Mouse (Mus musculus): ENCODE data around the gene Olfr206. TPM values are rescaled to one million over a fixed set of nuclear protein-coding genes. Genes with fewer than 3 reads are reported as not detected.
"Not testable (repeated sequence)": the region's sequence is repeated elsewhere in the genome, so short reads cannot be mapped to it uniquely, and the experiment has no call there.

Olfr206 gene
- not detected in 2 replicates for polyA plus RNA-seq (2016; fragmentation: Nextera tagmentation; extraction: Ambion mirVana)

- no peak within 1 kb of the TSS for H3K27ac ChIP-seq
- 76% methylated on average over 1 of the region's 1 CpGs for WGBS
- H3K36me3 ChIP-seq = no peaks in the 10 kb centered on the region
- H3K9me3 ChIP-seq = no peaks in the 10 kb centered on the region
- no peaks in the 10 kb centered on the region for H3K4me1 ChIP-seq
- H3K27me3 ChIP-seq (ENCODE audit: insufficient read depth, poor library complexity, severe bottlenecking) = no peaks in the 10 kb centered on the region
- no peak within 1 kb of the TSS for H3K4me3 ChIP-seq
- DNase-seq (ENCODE audit: low spot score) = no peak
Observed at GRCm38 (mm10) chr16:59349146-59349545, at the start of gene Olfr206. TSS of gene Olfr206 (minus strand) at chr16:59349246.

DNA sequence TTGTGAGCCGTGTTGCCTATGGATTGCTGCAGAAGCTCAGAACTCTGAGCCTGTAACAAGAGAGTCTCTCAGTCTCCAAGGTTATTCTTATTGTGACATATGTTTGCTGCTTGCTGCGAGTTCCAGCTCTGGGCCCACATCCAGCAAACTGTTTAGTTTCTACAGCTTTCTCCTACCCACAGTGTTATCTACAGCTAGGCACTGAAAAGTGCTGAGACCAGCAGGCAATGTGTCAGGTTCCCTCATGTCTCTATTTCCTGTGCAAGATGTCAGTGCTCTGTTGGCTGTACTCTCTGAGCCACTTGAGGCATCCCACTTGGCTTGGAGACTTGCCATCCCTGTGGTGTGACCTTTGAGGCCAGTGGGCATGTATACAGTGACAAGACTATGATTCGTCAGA, 44.3 kb upstream of the Olfr206 start:
- no peaks in the 10 kb centered on the region for H3K27me3 ChIP-seq (ENCODE audit: insufficient read depth, poor library complexity, severe bottlenecking)
- H3K4me3 ChIP-seq = no peak overlapping the region
- H3K4me1 ChIP-seq = no peaks in the 10 kb centered on the region
- no peaks in the 10 kb centered on the region for H3K9me3 ChIP-seq
- no peak overlapping the region for H3K27ac ChIP-seq
- whole genome bisulfite sequencing = 64% methylated on average over 3 of the region's 3 CpGs
- H3K36me3 ChIP-seq = no peaks in the 10 kb centered on the region
- DNase-seq (ENCODE audit: low spot score) = no peak

- WGBS = 66% methylated on average over 2 of the region's 2 CpGs
- Histone ChIP-seq H3K4me3 (no peak within 1 kb of the TSS), H3K27ac (no peak within 1 kb of the TSS), H3K27me3 (ENCODE audit: insufficient read depth, poor library complexity, severe bottlenecking) (no peaks in the 10 kb centered on the region), H3K36me3 (no peaks in the 10 kb centered on the region), H3K9me3 (no peaks in the 10 kb centered on the region), H3K4me1 (no peaks in the 10 kb centered on the region)
- no peak for DNase-seq (ENCODE audit: low spot score)
Observed at GRCm38 (mm10) chr16:59363893-59364292, 14.8 kb upstream of the Olfr206 start, which contains the start of gene Olfr209. TSS of gene Olfr209 (minus strand) at chr16:59363993.

GRCm38 (mm10) chr16:59331038-59331437, 18.0 kb downstream of the Olfr206 start, which contains the start of gene Olfr205:
TSS of gene Olfr205 (minus strand) at chr16:59331138.
- H3K36me3 ChIP-seq = no peaks in the 10 kb centered on the region
- peaks cover 4% of the 10 kb centered on the region for H3K9me3 ChIP-seq
- H3K4me1 ChIP-seq = no peaks in the 10 kb centered on the region
- no peak within 1 kb of the TSS for H3K4me3 ChIP-seq
- no peak within 1 kb of the TSS for H3K27ac ChIP-seq
- no peak for DNase-seq (ENCODE audit: low spot score)
- no peaks in the 10 kb centered on the region for H3K27me3 ChIP-seq (ENCODE audit: insufficient read depth, poor library complexity, severe bottlenecking)

DNA sequence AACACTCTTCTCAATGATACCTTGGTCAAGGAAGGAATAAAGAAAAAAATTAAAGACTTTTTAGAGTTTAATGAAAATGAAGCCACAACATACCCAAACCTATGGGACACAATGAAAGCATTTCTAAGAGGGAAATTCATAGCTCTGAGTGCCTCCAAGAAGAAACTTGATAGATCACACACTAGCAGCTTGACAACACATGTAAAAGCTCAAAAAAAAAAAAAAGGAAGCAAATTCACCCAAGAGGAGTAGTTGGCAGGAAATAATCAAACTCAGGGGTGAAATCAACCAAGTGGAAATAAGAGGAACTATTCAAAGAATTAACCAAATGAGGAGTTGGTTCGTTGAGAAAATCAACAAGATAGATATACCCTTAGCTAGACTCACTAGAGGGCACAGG, 25.8 kb downstream of the Olfr206 start:
- H3K4me3 ChIP-seq; H3K9me3 ChIP-seq; DNase-seq (ENCODE audit: low spot score); H3K4me1 ChIP-seq; H3K27ac ChIP-seq; H3K36me3 ChIP-seq; H3K27me3 ChIP-seq (ENCODE audit: insufficient read depth, poor library complexity, severe bottlenecking): not testable (repeated sequence)
- 76% methylated on average over 1 of the region's 1 CpGs for WGBS

DNA sequence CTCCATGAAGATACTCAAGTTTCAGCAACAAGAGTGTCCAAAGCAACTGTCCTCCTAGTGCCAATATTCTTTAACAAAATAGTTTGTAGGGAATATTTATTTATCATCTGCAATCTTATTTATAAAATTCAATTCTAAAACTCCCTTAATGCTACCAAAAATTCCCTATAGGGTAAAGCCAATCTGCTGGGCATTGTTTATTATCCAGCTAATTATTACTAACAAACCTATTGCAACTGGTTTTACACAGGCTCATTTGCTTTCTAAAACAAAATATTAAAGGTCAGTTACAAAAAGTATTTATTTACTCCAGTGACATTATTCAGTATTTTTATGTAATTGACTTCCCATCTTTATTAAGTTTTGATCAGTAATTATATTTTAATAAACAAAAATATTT, 30.9 kb downstream of the Olfr206 start, which contains the start of gene Olfr204:
Gene Olfr204, minus strand, starts transcription at position 101 of the 400 bp plus-strand sequence.
- no peaks in the 10 kb centered on the region for H3K27me3 ChIP-seq (ENCODE audit: insufficient read depth, poor library complexity, severe bottlenecking)
- H3K4me1 ChIP-seq = no peaks in the 10 kb centered on the region

DNA sequence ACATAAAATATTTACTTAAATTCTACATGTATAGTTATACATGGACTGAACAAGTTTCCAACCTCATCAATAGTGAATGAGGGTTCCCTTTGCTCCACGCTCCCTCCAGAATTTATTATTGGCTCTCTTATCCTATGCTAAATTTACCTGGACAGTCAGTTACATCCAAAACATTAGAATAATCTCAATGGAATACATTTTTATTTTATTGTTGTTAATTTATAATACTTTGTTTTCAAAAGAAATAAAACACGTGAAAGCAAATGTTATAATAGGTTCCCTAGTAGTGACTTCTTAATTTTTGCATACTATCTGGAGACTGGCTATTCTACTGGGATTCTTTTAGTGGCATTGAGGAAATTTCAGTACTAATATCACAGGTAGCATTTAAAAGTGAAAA, 50.5 kb downstream of the Olfr206 start, which contains the start of gene Olfr203:
Gene Olfr203, plus strand, starts transcription at position 301 of the 400 bp plus-strand sequence.
- Histone ChIP-seq H3K4me3 (no peak within 1 kb of the TSS), H3K27me3 (ENCODE audit: insufficient read depth, poor library complexity, severe bottlenecking) (no peaks in the 10 kb centered on the region), H3K36me3 (no peaks in the 10 kb centered on the region), H3K4me1 (no peaks in the 10 kb centered on the region), H3K9me3 (no peaks in the 10 kb centered on the region), H3K27ac (no peak within 1 kb of the TSS)
- 85% methylated on average over 2 of the region's 2 CpGs for WGBS
- DNase-seq (ENCODE audit: low spot score) = no peak

More for the DNA sequence above, 30.9 kb downstream of the Olfr206 start, which contains the start of gene Olfr204:
- Histone ChIP-seq H3K27ac (no peak within 1 kb of the TSS), H3K36me3 (no peaks in the 10 kb centered on the region), H3K4me3 (no peak within 1 kb of the TSS), H3K9me3 (no peaks in the 10 kb centered on the region)
- DNase-seq (ENCODE audit: low spot score) = no peak

Other genes with a start within 250 kb of the Olfr206 start
- gene Olfr193, start 237.4 kb downstream of the Olfr206 start, polyA plus RNA-seq (2016; fragmentation: Nextera tagmentation; extraction: Ambion mirVana) = not detected in 2 replicates
- gene Olfr194, start 228.2 kb downstream of the Olfr206 start, polyA plus RNA-seq (2016; fragmentation: Nextera tagmentation; extraction: Ambion mirVana) = not detected in 2 replicates
- gene Olfr195, start 202.2 kb downstream of the Olfr206 start, polyA plus RNA-seq (2016; fragmentation: Nextera tagmentation; extraction: Ambion mirVana) = not detected in 2 replicates
- gene Olfr196, start 178.8 kb downstream of the Olfr206 start, polyA plus RNA-seq (2016; fragmentation: Nextera tagmentation; extraction: Ambion mirVana) = not detected in 2 replicates
- not detected in 2 replicates for gene Olfr198, start 145.7 kb downstream of the Olfr206 start, polyA plus RNA-seq (2016; fragmentation: Nextera tagmentation; extraction: Ambion mirVana)
- not detected in 2 replicates for gene Olfr199, start 129.5 kb downstream of the Olfr206 start, polyA plus RNA-seq (2016; fragmentation: Nextera tagmentation; extraction: Ambion mirVana)
- not detected in 2 replicates for gene Olfr201, start 76.6 kb downstream of the Olfr206 start, polyA plus RNA-seq (2016; fragmentation: Nextera tagmentation; extraction: Ambion mirVana)
- gene Olfr202, start 62.5 kb downstream of the Olfr206 start, polyA plus RNA-seq (2016; fragmentation: Nextera tagmentation; extraction: Ambion mirVana) = not detected in 2 replicates
- gene Olfr203, start 50.4 kb downstream of the Olfr206 start, polyA plus RNA-seq (2016; fragmentation: Nextera tagmentation; extraction: Ambion mirVana) = not detected in 2 replicates
- gene Olfr204, start 31.0 kb downstream of the Olfr206 start, polyA plus RNA-seq (2016; fragmentation: Nextera tagmentation; extraction: Ambion mirVana) = not detected in 2 replicates
- gene Olfr205, start 18.1 kb downstream of the Olfr206 start, polyA plus RNA-seq (2016; fragmentation: Nextera tagmentation; extraction: Ambion mirVana) = not detected in 2 replicates
- gene Olfr209, start 14.7 kb upstream of the Olfr206 start, polyA plus RNA-seq (2016; fragmentation: Nextera tagmentation; extraction: Ambion mirVana) = not detected in 2 replicates
- not detected in 2 replicates for gene Gabrr3, start 58.1 kb upstream of the Olfr206 start, polyA plus RNA-seq (2016; fragmentation: Nextera tagmentation; extraction: Ambion mirVana)
- gene Riox2, start 122.5 kb upstream of the Olfr206 start, polyA plus RNA-seq (2016; fragmentation: Nextera tagmentation; extraction: Ambion mirVana) = 35.8 and 40.0 TPM in 2 replicates

Data from heart, embryonic 10.5 days (tissue).